Mouse (Mus musculus): ENCODE data around the gene Rbp7. TPM values are rescaled to one million over a fixed set of nuclear protein-coding genes. Genes with fewer than 3 reads are reported as not detected.
A peak's percentile ranks its signal among the peaks of the same experiment; 100 is the strongest.

The Rbp7 gene
- polyA plus RNA-seq, 1 experiment from 2014 or later: 3.0 TPM

DNA sequence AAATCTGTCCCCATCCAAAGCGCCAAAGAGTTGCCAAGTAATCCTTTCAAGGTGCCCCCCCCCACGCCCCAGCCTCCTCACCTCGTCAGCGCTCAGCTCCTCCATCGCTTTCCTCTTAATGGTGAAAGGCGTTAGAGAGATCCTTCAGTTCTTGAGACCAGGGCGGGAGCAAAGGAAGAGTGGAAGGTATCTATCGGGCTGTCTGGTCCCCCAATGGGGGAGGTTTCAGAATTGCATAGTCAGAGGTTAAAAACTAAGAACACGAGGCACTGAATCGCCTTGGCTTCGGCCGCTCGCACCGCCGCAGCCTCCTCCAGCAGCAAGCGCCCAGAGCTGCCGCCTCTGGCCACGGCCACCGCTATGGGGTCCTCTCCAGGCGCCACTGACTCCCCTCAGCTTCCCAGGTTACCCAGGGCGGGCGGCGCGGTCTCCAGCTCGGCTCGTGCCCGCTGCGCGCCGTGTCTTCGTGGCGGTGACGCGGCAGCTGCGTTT is 28.9 kb downstream of the Rbp7 start:
- Histone ChIP-seq H3K4me1 (peaks cover 15% of the 10 kb centered on the region; the same call in 1 of the 2 replicates), H3K4me3 (replicated peaks) (peak overlapping the region; percentile 97), H3K9me3 (no peaks in the 10 kb centered on the region), H3K27ac (peak overlapping the region; percentile 99), H3K27me3 (replicated peaks) (no peaks in the 10 kb centered on the region), H3K36me3 (no peaks in the 10 kb centered on the region), H3K9ac (peak overlapping the region; percentile 85), H3K4me2 (peak overlapping the region; percentile 72)
- ATAC-seq (ENCODE audit: insufficient read depth, low FRiP score, low read depth): no peak; the same call in 1 of the 2 replicates
- under 1% methylated on average over 35 of the region's 35 CpGs for WGBS

DNA sequence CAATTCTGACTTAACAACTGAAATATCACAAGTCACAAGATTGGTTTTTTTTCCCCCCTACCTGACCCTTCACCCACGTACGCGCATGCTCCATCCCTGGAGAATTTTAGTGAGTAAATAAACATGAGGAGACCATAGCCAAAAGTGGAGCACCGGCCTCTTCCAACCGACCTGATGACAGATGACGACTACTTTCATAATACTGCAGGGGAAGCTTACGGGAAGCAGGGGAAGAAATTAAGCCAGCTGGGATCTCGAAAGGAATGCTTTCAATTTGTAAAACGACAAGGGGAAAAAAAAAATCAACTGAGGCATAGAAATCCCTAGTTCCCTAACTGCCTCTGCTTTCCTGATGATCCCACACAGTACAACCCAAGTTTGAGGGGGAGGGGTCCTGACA is 30.0 kb downstream of the Rbp7 start:
- ATAC-seq (ENCODE audit: insufficient read depth, low FRiP score, low read depth): no peak
- Histone ChIP-seq H3K27ac (0 out of 2 replicates have a peak overlapping the region, but pooled peaks have one; percentile 18), H3K4me1 (peaks cover 15% of the 10 kb centered on the region; the same call in 1 of the 2 replicates), H3K4me2 (peak overlapping the region; percentile 72), H3K9me3 (no peaks in the 10 kb centered on the region), H3K9ac (no peak overlapping the region), H3K4me3 (replicated peaks) (peak overlapping the region; percentile 97), H3K36me3 (no peaks in the 10 kb centered on the region), H3K27me3 (replicated peaks) (no peaks in the 10 kb centered on the region)
- WGBS: under 1% methylated on average over 9 of the region's 9 CpGs

DNA sequence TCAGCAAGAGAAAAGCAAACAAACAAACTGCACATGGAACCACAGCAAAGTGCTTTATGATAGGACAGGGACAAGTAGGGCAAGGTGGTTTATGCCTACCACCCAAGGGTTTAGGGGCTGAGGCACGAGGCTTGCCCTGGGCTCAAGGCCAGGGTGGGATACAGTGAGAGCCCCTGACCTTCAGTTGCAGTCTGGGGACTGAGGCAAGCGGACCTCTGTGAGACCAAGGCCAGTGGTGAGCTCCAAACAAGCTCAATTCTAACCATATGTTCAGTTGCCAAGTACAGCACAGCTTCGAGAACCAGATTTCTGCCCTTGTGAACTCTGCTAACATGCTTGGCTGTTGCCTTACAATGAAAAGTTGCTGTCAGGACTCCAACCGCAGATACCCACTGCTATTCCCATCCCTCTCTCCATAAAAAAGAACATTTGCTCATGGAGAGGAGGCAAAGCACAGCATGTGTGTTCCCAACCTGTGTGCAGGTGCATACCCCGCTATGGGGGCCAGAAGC is 36.9 kb downstream of the Rbp7 start:
- Histone ChIP-seq H3K4me3 (replicated peaks) (no peak overlapping the region), H3K27ac (no peak overlapping the region), H3K9me3 (no peaks in the 10 kb centered on the region), H3K9ac (no peak overlapping the region), H3K36me3 (no peaks in the 10 kb centered on the region), H3K27me3 (replicated peaks) (no peaks in the 10 kb centered on the region), H3K4me2 (no peak overlapping the region), H3K4me1 (peaks cover 24% of the 10 kb centered on the region)
- ATAC-seq (ENCODE audit: insufficient read depth, low FRiP score, low read depth): no peak
- WGBS: 63% methylated on average over 5 of the region's 5 CpGs

DNA sequence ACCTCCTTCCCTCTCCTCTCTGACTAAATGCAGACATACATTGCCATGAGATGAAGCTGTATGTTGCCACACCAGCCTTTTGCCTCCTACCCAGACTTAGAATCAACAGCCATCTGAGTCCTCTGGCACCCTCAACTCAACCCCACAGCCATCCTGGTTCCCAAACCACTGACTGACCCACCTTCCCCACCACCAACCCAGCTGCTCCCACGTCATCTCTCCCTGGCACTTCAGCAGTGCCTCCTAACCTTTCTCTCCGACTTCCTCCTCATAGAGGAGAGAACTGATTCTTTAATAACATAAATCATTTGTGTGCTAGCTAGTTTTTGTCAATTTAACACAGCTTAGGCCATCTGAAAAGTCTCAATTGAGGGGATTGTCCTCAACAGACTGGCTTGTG is 37.8 kb downstream of the Rbp7 start:
- Histone ChIP-seq H3K9ac (no peak overlapping the region), H3K4me3 (replicated peaks) (no peak overlapping the region), H3K4me2 (no peak overlapping the region), H3K4me1 (peaks cover 21% of the 10 kb centered on the region), H3K36me3 (no peaks in the 10 kb centered on the region), H3K27me3 (replicated peaks) (no peaks in the 10 kb centered on the region), H3K9me3 (no peaks in the 10 kb centered on the region), H3K27ac (no peak overlapping the region)
- no peak for ATAC-seq (ENCODE audit: insufficient read depth, low FRiP score, low read depth)
- WGBS: 59% methylated on average over 2 of the region's 2 CpGs

DNA sequence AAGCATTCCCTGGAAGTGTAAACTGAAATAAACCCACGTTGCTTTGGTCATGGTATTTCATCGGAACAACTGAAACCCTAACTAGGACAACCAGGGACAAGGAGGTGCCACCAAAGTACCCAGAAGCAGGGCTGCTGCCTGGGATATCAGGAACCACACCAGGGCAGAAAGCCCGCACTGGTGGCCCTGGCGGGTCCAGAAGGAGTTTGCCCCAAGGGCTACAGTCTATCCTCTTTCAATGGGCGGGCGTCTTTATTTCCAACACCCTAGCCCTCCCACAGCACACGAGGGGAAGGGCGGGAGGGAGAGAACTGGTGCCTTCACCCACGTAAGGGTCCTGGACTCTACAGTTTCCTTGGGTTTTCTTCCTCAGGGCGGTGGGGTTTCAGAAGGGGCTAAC is 38.4 kb downstream of the Rbp7 start:
- H3K4me2 ChIP-seq: no peak overlapping the region
- H3K27ac ChIP-seq: no peak overlapping the region
- H3K9ac ChIP-seq: no peak overlapping the region
- H3K36me3 ChIP-seq: no peaks in the 10 kb centered on the region
- H3K9me3 ChIP-seq: no peaks in the 10 kb centered on the region
- H3K4me3 ChIP-seq (replicated peaks): no peak overlapping the region
- H3K4me1 ChIP-seq: peaks cover 16% of the 10 kb centered on the region
- H3K27me3 ChIP-seq (replicated peaks): no peaks in the 10 kb centered on the region
- 61% methylated on average over 10 of the region's 10 CpGs for WGBS
- no peak for ATAC-seq (ENCODE audit: insufficient read depth, low FRiP score, low read depth)

DNA sequence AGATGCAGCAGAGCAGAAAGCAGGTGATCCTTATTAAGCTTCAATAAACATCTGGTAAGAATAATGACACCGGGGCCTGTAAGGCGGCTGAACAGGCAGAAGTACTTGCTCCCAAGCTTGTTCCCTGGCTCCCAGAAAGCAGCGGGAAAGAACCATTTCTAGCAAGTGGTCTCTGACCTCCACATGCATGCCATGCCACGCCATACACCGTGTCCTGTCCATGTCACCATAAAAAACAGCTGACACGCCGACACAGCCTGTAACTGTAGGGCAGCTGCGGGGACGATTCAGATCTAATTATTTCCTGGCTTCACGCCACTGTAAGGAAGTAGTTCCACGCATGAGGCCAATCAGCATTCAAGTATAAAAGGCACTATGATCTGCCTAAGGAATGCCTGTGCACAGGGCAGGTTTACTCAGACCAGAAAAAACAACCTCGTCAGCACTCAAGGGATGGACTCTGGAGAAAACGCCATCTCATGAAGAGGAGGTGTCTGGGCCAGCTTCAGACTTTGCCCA is 39.1 kb downstream of the Rbp7 start:
- H3K27ac ChIP-seq: 0 out of 2 replicates have a peak overlapping the region, but pooled peaks have one; percentile 9
- ATAC-seq (ENCODE audit: insufficient read depth, low FRiP score, low read depth): peak; percentile 27; the same call in 1 of the 2 replicates

DNA sequence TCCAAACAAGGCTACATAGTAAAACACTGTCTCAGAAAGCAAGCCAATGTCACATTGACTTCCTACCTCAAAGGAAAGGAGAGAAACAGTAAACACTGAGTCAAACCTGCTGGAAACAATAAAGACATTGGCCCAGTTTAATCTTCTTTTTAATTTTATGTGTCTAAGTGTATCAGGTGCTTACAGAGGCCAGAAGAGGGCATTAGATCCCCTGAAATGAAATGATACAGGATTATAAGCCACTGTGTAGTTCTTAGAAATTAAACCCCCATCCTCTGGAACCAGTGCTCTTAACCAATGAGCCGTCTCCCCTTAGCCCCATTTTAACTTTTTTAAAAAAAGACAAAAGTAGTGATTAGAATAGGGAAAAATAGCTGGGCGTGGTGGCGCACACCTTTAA is 40.5 kb downstream of the Rbp7 start:
- Histone ChIP-seq H3K36me3 (peaks cover 3% of the 10 kb centered on the region; the same call in 1 of the 2 replicates), H3K27me3 (replicated peaks) (no peaks in the 10 kb centered on the region), H3K4me1 (peaks cover 16% of the 10 kb centered on the region), H3K9me3 (no peaks in the 10 kb centered on the region), H3K4me3 (replicated peaks) (no peak overlapping the region), H3K27ac (no peak overlapping the region), H3K9ac (no peak overlapping the region), H3K4me2 (no peak overlapping the region)
- WGBS: 95% methylated on average over 3 of the region's 3 CpGs
- no peak for ATAC-seq (ENCODE audit: insufficient read depth, low FRiP score, low read depth)

More for the DNA sequence above, 39.1 kb downstream of the Rbp7 start:
- no peaks in the 10 kb centered on the region for H3K27me3 ChIP-seq (replicated peaks)
- WGBS: 48% methylated on average over 13 of the region's 13 CpGs
- H3K9me3 ChIP-seq: no peaks in the 10 kb centered on the region
- H3K4me1 ChIP-seq: peaks cover 16% of the 10 kb centered on the region
- H3K36me3 ChIP-seq: no peaks in the 10 kb centered on the region
- H3K4me2 ChIP-seq: no peak overlapping the region
- no peak overlapping the region for H3K9ac ChIP-seq
- no peak overlapping the region for H3K4me3 ChIP-seq (replicated peaks)

DNA sequence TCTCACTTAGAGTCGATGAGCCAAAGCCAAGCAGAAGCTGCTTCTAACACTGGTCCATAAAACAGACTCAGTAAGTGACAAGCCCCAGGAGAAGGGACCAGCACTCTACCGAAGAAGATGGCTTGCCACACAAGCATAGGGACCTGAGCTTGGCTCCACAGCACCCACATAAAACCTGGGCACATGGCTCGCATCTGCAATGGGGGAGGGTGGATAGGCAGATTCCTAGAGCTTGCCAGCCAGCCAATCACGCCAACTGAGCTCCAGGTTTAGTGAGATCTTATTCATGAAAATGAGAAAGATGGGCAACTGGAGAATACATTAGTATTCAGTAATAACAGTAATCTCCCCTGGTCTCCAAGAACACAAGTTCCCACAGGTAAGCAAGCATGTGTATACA is 45.0 kb downstream of the Rbp7 start:
- 89% methylated on average over 4 of the region's 4 CpGs for whole genome bisulfite sequencing
- no peak for ATAC-seq (ENCODE audit: insufficient read depth, low FRiP score, low read depth)
- H3K4me1 ChIP-seq: peaks cover 10% of the 10 kb centered on the region

DNA sequence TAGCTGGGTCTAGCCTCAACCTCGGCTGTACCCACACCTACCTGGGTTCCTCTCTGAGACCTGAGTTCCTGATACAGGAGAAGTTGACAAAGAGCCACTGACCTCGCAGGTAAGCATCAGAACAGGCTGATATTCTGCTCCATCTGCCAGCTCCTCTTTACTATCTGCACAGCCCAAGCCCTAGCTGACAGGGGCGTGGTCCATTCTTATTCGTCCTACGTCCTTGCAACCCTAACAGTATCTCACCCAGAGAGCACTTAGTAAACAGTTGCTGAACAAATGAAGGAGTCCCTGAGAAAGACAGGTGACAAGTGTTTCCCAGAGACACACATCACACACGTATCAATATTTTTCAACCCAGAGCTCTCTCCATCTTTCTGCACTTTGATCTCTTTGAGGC is 46.4 kb downstream of the Rbp7 start:
- Histone ChIP-seq H3K4me1 (peaks cover 18% of the 10 kb centered on the region), H3K27ac (no peak overlapping the region), H3K9me3 (no peaks in the 10 kb centered on the region), H3K36me3 (peaks cover 3% of the 10 kb centered on the region; the same call in 1 of the 2 replicates), H3K4me2 (no peak overlapping the region), H3K4me3 (replicated peaks) (no peak overlapping the region), H3K9ac (no peak overlapping the region), H3K27me3 (replicated peaks) (no peaks in the 10 kb centered on the region)
- WGBS: 72% methylated on average over 6 of the region's 6 CpGs
- no peak for ATAC-seq (ENCODE audit: insufficient read depth, low FRiP score, low read depth)

More for the DNA sequence above, 45.0 kb downstream of the Rbp7 start:
- Histone ChIP-seq H3K4me3 (replicated peaks) (no peak overlapping the region), H3K27me3 (replicated peaks) (no peaks in the 10 kb centered on the region), H3K9ac (no peak overlapping the region), H3K27ac (no peak overlapping the region), H3K36me3 (peaks cover 3% of the 10 kb centered on the region; the same call in 1 of the 2 replicates), H3K9me3 (no peaks in the 10 kb centered on the region), H3K4me2 (no peak overlapping the region)

DNA sequence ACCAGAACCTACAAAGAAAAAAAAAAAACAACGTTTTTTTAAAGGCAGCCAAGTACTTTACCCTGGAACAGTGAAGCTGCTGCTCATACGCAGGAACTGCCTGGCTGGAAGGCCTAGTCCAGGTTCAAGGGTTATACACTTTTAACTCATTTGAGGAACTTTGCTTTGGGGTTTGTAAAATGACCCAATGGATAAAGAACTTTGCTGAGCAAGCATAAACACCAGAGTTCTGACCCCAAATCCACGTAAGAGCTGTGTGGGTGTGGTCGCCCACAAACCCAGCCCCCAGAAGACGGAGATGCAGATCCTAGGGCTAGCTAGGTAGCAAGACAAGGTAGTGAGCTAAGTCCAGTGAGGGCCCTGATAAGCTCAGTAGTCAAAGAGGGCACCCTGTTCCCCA is 47.3 kb downstream of the Rbp7 start:
- no peak overlapping the region for H3K4me2 ChIP-seq
- H3K4me1 ChIP-seq: peaks cover 20% of the 10 kb centered on the region
- H3K27me3 ChIP-seq (replicated peaks): no peaks in the 10 kb centered on the region
- H3K9ac ChIP-seq: no peak overlapping the region
- peaks cover 3% of the 10 kb centered on the region; the same call in 1 of the 2 replicates for H3K36me3 ChIP-seq
- H3K4me3 ChIP-seq (replicated peaks): no peak overlapping the region
- ATAC-seq (ENCODE audit: insufficient read depth, low FRiP score, low read depth): no peak
- no peak overlapping the region for H3K27ac ChIP-seq
- H3K9me3 ChIP-seq: no peaks in the 10 kb centered on the region
- 73% methylated on average over 5 of the region's 5 CpGs for WGBS

DNA sequence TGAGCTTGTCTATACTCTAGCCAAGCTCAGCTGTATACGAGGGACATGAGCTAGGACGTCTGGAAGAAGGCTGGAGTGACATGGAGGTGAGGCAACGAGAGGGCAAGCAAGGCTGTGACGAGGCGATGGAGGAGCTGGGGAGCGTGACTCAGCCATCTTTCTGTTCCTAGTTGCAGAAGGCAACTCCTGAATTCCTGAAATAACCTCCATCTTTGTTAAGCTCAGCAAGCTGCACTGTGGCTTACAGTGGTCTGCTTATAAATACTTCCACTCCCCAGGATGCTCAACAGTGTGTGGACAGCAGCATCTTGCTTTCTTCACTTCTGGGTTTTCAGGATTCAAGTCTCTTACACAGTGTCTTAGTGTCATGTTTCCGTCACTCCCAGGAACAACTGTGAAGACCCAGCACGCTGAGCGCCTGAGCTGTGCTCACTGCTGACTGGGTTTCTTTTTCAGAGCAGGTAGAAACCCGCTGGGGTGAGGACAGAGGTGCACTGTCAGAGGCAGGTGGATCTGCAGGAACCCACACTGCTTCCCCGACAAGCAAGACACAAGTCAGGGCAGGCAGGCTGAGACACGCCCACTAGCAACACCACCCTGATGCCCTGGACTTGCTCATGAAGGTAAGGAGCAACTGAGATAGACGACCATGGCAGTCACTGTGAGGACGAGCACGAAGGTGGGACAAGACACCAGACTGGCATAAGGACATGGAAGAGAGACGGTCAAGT is 48.9 kb downstream of the Rbp7 start:
- Histone ChIP-seq H3K27ac (0 out of 2 replicates have a peak overlapping the region, but pooled peaks have one; percentile 42), H3K4me2 (no peak overlapping the region), H3K36me3 (peaks cover 3% of the 10 kb centered on the region; the same call in 1 of the 2 replicates), H3K4me1 (peaks cover 31% of the 10 kb centered on the region), H3K9me3 (no peaks in the 10 kb centered on the region), H3K9ac (no peak overlapping the region), H3K4me3 (replicated peaks) (no peak overlapping the region), H3K27me3 (replicated peaks) (no peaks in the 10 kb centered on the region)
- WGBS: 70% methylated on average over 16 of the region's 16 CpGs
- no peak for ATAC-seq (ENCODE audit: insufficient read depth, low FRiP score, low read depth)
